Mouse (Mus musculus): ENCODE data around the gene Cdhr2. TPM values are rescaled to one million over a fixed set of nuclear protein-coding genes. Genes with fewer than 3 reads are reported as not detected.

The Cdhr2 gene
- under 1 TPM in 1 of 2 experiments, not detected in 1; 0.17 TPM for total RNA-seq (2021)
- long read RNA-seq, experiment 1 = 0 reads
- long read RNA-seq, experiment 2 = 0 reads

DNA sequence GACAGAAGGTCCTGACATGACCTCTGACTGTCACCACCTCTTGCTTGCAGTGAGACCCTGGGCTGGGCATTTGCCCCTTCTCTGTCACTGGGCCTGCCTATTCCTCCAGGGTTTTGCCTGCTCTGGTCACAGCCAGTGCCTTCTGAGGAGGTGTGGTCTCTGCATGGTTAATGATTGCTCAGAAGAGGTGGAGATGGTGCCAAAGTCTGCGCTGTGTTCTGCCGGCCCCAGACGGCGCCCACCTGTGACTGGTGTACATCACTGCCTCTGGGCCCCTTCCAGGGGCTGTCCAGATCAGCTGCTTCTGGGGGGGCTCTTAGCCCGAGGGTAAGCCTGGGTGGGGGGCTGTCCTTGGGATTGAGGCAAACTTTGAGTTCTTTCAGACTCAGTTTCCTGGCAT, at the start of gene Cdhr2:
TSS of gene Cdhr2 (plus strand) at position 219 of the 400 bp plus-strand sequence.
- DNase-seq (ENCODE audit: low spot score in 2 of 2) = no peak

DNA sequence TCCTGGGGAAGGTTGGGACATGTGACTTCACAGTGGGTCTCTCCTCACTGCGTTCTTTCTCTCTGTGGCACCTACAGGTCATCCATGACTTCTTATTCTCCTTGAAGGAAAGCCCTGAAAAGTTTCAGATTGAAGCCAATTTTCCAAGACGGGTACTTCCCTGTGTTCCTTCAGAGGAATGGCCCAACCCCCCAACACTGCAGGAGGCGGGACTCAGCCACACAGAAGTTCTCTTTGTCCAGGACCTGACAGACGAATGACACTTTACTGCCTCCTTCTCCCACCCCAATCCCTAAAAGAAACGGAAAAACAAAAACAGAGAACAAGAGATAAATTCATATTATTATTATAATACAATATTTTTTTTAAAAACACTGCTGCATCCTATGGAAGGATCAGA, 40.4 kb upstream of the Cdhr2 start:
- DNase-seq (ENCODE audit: low spot score in 2 of 2) = no peak

DNA sequence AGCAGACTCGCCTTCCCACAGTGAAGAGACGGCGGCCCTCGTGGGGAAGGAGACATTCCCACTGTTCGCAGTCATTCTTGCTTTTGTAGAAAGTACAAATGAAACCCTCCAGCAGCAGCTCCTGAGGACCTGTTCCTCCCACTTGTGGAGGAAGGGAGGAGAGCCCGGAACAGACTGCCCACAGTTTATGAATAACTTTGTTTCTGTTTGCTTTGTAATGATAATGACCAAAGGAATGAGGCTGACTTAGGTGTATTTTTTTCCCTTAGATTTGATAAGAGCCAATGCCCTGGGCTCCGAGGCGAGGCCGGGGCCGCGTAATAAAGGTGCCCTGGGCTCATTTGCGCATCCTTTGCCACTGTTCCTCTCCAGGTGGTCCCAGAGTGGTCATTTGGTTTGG, 39.9 kb upstream of the Cdhr2 start:
- no peak for DNase-seq (ENCODE audit: low spot score in 2 of 2)

DNA sequence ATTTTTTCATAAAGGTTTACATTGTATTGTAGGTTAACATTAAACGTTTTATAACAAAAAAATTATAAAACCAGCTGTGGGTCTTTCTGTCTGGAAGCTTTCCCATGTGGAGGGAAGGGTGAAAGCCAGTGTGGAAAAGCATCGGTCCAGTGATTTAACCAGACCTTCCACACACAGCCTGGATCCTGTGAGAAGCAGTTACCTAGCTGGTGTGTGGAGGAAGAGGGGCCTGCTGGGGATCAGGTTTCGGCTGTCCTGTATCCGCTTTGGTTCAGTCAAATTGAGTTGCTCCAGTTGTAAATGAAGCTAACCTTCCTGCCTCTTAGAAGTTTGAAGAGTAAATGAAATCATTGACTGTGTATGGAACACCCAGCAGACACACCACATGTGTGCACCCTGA, 37.3 kb upstream of the Cdhr2 start:
- no peak for DNase-seq (ENCODE audit: low spot score in 2 of 2)

DNA sequence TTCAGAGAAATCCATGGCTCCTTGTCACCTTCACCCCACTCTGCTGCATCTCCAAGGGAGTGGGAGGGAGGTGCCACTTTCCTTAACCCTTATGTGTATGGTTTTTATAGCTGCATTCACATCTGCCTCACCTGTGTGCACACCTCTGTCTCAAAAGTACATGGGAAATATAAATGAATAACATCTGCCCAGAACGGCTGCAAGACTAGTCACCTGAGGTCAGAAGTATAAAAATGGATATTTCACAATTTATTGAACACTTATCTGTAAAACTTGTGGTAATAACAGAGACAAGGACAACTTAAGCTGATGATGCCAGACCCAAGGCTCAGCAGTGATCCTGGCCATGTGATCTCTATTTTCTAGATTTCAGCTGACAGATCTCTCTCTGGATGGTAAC, 36.8 kb upstream of the Cdhr2 start:
- no peak for DNase-seq (ENCODE audit: low spot score in 2 of 2)

DNA sequence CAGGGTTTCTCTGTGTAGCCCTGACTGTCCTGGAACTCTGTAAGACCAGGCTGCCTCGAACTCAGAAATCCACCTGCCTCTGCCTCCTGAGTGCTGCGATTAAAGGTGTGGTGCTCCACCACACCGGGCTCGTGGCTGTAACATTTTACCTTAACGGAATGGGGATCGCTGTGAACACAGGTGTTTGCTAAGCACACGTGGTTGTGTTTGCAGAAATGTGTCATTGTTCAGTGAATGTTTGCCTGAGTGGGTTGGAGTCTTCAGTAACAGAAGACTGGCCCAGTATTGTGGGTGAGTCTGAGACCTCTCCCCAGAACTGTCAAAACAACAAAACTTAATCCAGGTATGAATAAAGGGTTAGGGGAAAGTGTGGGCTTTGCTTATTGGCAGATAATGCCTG, 36.2 kb upstream of the Cdhr2 start:
- DNase-seq (ENCODE audit: low spot score in 2 of 2) = no peak

DNA sequence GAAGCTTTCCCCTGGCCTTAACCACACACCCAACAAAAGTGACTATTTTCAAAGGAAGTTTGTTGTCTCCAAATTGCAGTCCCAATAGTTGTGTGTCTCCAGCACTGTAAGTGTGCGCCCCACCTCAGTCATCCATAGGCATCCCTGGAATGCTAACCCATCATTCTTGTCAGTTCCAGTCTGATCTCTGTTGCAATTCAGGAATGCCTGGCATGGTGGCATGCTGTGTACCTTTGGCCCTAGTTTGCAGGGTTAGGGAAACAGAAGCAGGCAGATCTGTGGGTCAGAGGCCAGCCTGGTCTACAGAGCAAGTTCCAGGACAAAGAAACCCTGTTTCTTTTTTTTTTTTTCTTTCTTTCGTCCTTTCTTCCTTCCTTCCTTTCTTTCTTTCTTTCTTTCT, 30.8 kb upstream of the Cdhr2 start:
- DNase-seq (ENCODE audit: low spot score in 2 of 2) = no peak

DNA sequence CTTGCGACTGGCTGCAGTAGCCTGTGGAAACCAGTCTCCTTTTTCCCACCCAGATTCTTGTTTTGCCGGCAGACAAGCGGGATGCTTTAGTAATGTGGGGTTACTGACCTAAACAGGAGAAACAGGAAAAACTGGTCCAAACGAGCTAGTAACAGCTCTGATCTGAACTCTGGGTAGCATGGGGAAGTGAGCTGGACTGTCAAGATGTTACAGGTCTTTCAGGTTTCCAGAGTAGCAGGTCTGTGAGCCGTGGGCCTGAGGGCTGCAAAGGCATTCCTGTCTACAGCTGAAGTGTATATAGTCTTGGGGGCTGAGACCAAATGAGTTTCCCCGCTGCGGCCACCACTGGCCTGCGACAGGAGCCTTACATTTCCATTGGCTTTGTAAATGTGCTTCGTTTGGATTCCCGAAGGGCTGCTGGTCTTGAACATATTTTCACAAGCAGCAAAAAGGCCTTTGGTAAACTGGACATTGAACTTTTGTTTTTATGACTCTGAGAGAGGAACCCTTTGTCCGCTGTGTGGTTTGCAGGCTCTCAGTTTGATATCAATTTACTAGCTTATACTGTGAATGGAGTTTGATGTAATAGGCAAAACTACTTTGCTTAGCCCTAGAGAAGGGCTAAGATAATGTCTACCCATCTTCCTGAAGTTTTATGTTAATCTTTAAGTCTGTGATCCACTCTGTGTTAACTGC, 25.2 kb upstream of the Cdhr2 start:
- DNase-seq (ENCODE audit: low spot score in 2 of 2) = no peak

DNA sequence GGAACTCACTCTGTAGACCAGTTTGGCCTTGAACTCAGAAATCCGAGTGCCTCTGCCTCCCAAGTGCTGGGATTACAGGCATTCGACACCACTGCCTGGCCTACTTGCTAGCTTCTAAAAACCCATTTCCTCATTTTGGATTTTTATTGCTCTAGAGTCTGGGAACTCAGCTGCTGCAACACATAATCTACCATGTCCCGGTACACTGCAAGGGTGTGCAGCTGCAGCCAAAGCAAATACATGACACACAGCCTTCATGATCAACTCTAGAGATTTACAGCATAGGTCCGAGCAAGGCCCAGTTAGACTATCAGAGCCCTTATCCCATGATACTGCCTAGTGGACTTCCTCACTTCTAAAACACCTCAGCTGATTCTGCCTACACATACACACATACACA, 23.0 kb upstream of the Cdhr2 start:
- no peak for DNase-seq (ENCODE audit: low spot score in 2 of 2)

DNA sequence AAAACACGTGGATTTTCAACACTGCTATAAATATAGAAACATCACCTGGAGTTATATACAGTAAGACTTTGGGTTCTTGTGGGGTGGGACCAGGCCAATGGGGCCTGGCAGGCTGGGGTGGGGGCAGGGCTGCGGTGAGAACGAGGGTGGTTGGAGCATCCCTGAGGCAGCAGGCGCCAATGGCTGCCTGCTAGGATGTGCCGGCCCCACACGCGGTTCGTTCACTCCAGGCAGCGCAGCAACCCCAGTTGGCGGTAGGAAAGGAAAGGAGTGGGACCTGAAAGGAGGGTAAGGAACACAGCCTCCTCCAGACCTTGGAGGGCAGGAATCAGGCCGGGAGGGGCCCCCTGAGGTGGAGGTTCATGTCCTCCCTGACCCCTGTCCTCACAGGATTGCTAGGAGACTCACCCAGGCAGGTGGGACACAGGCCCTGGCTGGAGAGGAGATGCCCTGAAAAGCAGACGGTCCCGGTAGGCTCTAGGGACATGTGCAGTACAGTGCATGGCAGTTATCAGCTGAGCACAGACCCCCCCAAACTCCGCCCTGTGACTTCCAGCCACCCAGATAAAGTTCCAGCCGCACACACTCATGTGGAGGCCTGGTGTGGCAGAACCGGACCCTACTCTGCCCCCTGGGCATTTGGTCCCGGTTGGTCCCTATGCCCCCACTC, 20.9 kb upstream of the Cdhr2 start:
- DNase-seq (ENCODE audit: low spot score in 2 of 2) = no peak

DNA sequence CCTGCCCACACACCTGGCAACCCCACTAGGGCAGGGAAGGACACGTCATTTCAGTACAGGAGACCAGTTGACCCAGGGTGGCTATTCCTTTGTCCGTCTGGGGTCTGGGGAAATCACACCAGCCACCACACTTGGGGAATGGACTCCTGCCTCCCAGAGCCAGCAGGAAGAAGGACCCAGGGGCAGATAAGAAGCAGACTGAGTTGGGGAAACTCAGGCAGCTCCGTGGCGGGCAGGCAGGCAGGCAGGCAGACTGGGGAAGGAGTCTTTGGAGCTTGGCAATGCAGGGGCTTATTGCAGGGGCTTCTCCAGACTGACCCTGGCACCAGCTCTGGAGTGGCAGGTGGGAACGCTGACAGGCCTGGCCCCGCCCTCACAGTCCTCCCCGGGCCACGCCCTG, 20.0 kb upstream of the Cdhr2 start:
- DNase-seq (ENCODE audit: low spot score in 2 of 2) = no peak

DNA sequence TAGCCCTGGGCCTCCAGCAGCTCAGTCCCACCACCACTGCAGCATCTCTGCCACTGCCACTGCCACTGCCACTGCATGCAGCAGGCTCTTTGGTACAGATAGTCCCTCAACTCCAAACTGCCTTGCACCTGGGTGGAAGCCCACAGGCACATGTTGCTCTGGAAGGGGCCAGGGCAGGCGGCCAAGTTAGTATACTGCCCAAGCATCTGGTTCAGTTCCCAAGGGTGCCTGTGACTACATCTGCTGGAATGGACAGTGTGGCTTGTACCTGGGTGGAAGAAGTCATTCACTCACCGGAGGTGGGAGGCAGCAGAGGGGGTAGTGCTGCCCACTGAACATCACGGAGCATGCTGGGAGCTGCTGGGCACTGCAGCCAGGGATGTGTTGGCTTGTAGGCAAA, 18.0 kb upstream of the Cdhr2 start:
- no peak for DNase-seq (ENCODE audit: low spot score in 2 of 2)

DNA sequence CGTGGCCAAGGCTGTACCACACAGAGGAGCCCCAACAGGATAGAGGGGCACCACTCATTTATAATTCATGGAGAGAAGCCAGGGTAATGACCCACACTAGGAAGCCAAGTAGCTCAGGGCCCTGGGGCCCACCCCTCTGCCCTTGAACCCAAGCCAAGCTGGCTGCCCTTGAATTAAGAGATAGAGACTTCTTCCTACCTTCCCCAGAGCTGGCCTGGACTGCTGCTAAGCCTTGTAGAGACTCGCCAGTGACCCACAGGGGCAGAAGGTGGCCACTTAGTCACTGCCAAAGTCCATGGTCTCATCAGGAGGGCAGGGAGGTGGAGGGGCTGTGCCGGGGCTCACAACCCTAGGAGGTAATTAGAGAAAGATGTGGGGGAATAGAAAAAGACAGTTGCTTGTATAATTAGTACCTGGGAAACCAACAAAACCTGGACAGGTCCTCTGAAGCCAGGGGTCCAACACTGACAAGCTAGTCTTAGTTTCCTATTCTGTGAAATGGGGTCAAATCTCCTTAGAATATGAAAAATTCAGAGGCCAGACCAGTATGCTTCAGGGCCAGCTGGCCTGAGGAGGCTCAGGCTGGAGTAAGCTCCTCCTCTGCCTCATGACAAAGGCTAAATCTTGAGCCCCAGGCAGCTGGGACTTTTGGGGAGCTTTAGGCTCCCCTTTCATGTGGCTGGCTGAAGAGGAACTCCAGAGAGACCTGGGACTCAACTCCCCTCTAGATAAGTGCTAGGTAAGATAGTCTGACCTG, 16.9 kb upstream of the Cdhr2 start:
- peak in 1 of 2 experiments; percentile 69 for DNase-seq (ENCODE audit: low spot score in 2 of 2)

DNA sequence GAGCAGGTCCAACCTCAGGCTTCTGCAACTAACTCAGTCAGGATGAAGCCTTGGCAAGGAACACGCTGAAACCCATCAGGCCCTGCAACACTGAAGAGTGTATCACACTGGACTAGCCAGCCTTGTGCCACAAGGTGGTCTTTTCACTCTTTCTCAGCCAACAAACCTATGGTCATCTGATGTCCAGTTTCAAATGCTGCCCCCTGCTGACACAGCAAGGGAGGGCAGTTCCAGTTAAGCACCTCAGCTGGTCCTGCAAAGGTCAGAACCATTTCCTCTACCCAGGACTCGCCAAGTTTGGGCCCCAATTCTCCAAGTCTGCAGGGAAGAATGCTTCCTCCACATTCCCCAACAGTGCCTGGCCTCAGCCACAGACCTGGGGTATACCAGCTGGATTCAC, 16.1 kb upstream of the Cdhr2 start:
- peak in 1 of 2 experiments; percentile 66 for DNase-seq (ENCODE audit: low spot score in 2 of 2)

DNA sequence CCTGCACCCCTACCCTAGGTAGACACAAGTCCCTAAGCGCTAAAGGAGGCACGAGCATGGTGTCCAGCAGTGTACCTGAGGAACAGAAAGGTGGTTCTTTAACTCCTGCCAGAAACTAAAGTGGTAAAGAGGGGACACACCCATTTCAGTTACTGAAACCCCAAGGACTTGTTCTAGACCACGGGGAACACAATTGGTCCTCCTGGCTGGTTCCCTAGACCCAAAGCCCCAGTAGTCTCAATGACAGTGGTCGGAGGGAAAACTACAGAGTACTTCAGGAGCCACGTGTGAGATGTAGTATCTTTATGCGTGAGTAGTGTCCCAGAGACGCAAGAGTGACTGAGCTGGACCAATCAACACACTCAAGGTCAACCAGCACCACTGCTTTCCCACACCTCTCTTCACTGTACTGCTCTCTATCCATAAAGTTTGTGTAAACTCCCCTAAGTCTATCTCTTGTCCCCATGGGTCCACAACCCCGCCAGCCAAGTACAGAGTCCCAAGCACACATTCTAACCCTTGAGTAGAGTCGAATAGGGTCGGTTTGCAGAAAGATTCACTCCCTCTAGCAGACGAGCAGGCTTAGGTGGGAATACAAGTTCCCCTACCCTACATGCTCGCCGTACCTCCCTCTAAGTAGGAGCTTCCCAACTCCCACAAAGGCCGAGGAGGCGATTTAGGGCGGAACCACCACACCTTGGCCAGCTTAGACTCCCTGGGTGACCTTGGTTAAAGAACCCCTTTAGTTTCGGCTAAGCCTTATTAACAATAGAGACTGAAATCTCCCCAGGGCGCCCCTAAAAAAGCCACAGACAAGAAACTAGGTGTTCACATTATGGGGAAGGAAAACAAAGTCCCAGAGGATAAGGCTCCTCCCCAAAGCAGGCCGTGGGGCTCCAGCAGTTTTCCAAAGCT, 14.9 kb upstream of the Cdhr2 start:
- no peak for DNase-seq (ENCODE audit: low spot score in 2 of 2)

DNA sequence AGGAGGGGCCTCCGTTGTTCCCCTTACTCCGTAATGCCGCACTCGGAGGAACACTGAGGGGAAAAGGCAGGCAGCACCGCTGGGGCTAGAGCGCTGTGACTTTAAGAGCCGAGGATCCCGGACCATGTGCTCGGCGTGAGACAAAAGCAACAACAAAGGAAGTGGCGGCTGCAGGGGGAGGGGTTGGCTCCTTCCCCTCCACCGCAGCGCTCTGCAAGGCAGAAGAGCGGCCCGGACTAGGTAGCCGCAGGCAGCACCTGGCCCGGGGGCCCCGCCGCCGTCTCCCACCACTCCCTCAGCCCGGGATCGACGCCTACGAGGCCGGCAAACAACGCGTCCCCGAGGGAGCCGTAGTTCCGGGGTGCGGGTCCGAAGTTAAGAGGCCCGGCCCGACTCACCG, 14.2 kb upstream of the Cdhr2 start:
- DNase-seq (ENCODE audit: low spot score in 2 of 2) = peak; percentile 67 to 73

DNA sequence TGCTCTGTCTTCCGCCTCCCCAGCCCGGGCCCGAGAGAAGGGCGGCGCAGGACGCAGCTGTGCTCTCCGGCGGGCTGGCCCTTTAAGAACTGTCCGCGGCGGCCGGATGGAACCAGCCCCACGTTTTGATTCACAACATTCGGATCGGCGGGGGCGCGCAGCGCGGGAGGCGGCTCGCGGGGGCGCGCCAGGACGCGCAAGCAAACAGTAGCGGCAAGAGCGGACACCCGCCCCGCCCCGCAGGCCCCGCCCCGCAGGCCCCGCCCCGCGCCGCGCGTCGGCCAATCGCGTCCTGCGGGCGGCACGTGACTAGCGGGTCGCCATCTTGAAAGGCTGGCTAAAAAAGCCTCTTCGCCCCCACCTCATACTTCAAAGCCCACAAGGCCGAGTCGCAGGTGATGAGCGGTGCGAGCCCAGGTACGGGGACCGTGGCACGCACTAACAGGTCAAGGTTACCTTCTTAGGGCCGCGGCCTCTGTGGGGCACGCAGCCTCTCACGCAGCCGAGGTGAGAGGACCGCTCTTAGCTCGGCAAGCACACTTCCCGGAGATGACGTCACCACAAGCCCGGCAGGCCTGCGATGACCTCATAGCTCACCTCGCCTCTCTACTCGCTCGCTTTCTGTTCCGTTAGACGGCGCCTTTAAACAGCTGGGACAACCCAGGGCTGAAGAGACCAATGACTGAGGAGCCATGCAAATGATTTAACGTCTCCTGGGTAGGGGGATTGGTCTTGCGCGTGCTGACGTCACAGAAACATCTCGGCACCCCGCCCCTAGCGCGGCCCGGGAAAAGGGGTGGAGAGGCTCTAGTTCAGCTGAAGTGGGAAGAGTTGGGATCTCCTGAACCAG, 13.5 kb upstream of the Cdhr2 start:
- DNase-seq (ENCODE audit: low spot score in 2 of 2) = peak; percentile 95 to 98

DNA sequence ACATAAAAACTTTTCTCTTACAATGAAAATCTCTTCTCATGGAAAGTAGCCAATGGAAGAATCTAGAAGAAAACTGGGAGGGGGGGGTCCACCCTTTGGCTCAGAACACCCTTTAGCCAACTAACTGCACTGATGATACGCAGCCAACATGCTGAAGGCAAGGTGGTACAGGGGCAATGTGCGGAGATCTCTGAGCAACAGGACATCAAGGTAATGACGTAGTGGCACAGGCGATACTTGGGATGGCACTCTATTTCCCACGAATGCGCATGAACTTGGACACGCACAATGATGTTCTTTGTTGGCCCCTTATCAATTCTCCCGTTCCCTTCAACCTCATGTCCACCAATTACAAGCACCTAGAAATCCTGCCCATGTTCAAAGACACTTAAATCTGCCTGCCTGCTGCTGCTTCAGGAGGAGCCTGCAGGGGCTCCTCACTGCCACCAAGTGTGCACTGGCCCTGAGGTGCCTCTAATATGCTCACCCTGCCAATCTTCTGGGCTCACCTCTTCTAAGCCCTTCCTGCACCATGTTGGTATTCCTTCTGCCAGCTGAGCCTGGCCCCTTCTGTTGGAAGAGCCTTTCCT, 11.0 kb upstream of the Cdhr2 start:
- DNase-seq (ENCODE audit: low spot score in 2 of 2) = no peak

DNA sequence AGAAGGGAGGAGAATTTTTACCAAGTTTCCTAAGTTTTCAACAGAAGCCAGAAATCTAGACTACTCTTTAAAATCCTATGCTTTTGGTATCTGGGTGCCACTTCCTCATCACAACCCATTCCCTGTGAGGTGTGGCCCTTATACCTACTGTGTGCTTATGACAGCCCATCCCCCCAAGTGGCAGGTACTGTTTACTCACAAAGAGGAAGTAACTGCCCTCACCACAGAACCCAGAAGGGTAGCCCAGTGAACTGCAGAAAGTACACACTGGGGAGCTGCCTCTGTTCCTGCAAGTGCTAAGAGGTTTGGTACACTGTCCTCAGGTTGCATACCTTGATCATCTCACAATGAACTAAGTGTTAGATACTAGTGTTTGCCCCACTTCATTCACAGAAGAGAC, 9.5 kb upstream of the Cdhr2 start:
- no peak for DNase-seq (ENCODE audit: low spot score in 2 of 2)
